Mouse (Mus musculus): ENCODE measurements around the gene Nckap5. TPM values are rescaled to one million over a fixed set of nuclear protein-coding genes. Genes with fewer than 3 reads are reported as not detected.

Nckap5 gene
- polyA plus RNA-seq, 1 experiment, result 0.49 TPM

- Histone ChIP-seq H3K4me3 (replicated peaks) (no peak overlapping the region), H3K27me3 (replicated peaks) (no peaks in the 10 kb centered on the region), H3K9me3 (no peaks in the 10 kb centered on the region), H3K36me3 (replicated peaks; ENCODE audit: low read length) (no peaks in the 10 kb centered on the region), H3K4me1 (no peaks in the 10 kb centered on the region)
- TF ChIP-seq FLI1 (IDR thresholded peaks at IDR 0.05; ENCODE audit: low read length), result no peak
- no peak for TF ChIP-seq GATA1 (IDR thresholded peaks at IDR 0.05; ENCODE audit: borderline replicate concordance, low read length)
Observed at GRCm38 (mm10) chr1:126679348-126679747, 151.3 kb downstream of the Nckap5 start.

GRCm38 (mm10) chr1:126677280-126677679 lies 153.3 kb downstream of the Nckap5 start:
- TF ChIP-seq FLI1 (IDR thresholded peaks at IDR 0.05; ENCODE audit: low read length) (no peak), GATA1 (IDR thresholded peaks at IDR 0.05; ENCODE audit: borderline replicate concordance, low read length) (no peak)
- Histone ChIP-seq H3K9me3 (no peaks in the 10 kb centered on the region), H3K27me3 (replicated peaks) (no peaks in the 10 kb centered on the region), H3K36me3 (replicated peaks; ENCODE audit: low read length) (no peaks in the 10 kb centered on the region), H3K4me3 (replicated peaks) (no peak overlapping the region), H3K4me1 (no peaks in the 10 kb centered on the region)

GRCm38 (mm10) chr1:126676769-126677168 lies 153.8 kb downstream of the Nckap5 start:
- no peaks in the 10 kb centered on the region for H3K9me3 ChIP-seq
- H3K36me3 ChIP-seq (replicated peaks; ENCODE audit: low read length), result no peaks in the 10 kb centered on the region
- no peaks in the 10 kb centered on the region for H3K4me1 ChIP-seq
- no peaks in the 10 kb centered on the region for H3K27me3 ChIP-seq (replicated peaks)
- H3K4me3 ChIP-seq (replicated peaks), result no peak overlapping the region
- TF ChIP-seq FLI1 (IDR thresholded peaks at IDR 0.05; ENCODE audit: low read length) (no peak), GATA1 (IDR thresholded peaks at IDR 0.05; ENCODE audit: borderline replicate concordance, low read length) (no peak)

- no peak for TF ChIP-seq GATA1 (IDR thresholded peaks at IDR 0.05; ENCODE audit: borderline replicate concordance, low read length)
- TF ChIP-seq FLI1 (IDR thresholded peaks at IDR 0.05; ENCODE audit: low read length), result no peak
- Histone ChIP-seq H3K4me3 (replicated peaks) (no peak overlapping the region), H3K36me3 (replicated peaks; ENCODE audit: low read length) (no peaks in the 10 kb centered on the region), H3K4me1 (no peaks in the 10 kb centered on the region), H3K9me3 (0 out of 2 replicates have a peak, but pooled peaks cover 3% of the 10 kb centered on the region), H3K27me3 (replicated peaks) (no peaks in the 10 kb centered on the region)
Observed at GRCm38 (mm10) chr1:126675142-126675541, 155.5 kb downstream of the Nckap5 start.

DNA sequence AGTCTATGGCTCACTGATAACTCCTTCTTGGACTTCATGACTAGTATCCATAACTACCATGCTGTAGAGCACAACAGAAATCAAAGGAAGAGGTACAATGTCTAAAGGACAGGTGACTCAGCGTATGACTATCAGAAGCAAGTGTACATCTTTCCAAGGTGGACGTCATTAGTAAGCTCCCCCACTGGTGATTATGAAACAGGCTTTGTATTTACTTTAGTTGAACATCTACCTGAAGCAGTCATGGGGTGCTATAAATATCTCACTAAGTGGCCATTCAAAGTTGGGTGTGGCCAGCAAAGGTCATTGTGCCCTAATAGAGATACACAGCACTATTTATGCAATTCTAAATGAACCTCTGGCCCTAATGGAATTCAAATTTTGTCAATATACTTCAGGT lies 157.4 kb downstream of the Nckap5 start:
- no peak for TF ChIP-seq GATA1 (IDR thresholded peaks at IDR 0.05; ENCODE audit: borderline replicate concordance, low read length)
- TF ChIP-seq FLI1 (IDR thresholded peaks at IDR 0.05; ENCODE audit: low read length), result no peak
- Histone ChIP-seq H3K4me1 (no peaks in the 10 kb centered on the region), H3K27me3 (replicated peaks) (no peaks in the 10 kb centered on the region), H3K36me3 (replicated peaks; ENCODE audit: low read length) (no peaks in the 10 kb centered on the region), H3K9me3 (0 out of 2 replicates have a peak, but pooled peaks cover 3% of the 10 kb centered on the region), H3K4me3 (replicated peaks) (no peak overlapping the region)

DNA sequence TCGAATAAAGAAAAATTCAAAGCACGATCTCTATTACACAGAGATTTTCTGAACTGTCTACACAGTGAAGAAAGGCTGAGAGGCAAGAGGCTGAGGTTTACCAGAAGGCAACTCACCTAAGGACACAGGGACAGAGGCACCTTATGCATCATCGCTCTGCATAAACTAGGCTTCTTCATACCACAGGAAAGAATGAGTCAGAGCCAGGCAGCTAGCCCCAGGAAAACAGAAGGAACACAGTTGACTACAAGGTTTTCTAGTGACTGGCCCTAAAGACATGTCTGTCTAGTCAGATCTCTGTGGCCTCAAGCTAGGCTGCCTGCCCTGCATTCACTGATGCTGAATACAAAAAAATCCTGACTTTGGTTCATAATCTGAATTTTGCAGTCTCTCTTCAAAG lies 160.1 kb downstream of the Nckap5 start:
- Histone ChIP-seq H3K4me1 (no peaks in the 10 kb centered on the region), H3K9me3 (0 out of 2 replicates have a peak, but pooled peaks cover 3% of the 10 kb centered on the region), H3K4me3 (replicated peaks) (no peak overlapping the region), H3K36me3 (replicated peaks; ENCODE audit: low read length) (no peaks in the 10 kb centered on the region), H3K27me3 (replicated peaks) (no peaks in the 10 kb centered on the region)
- no peak for TF ChIP-seq FLI1 (IDR thresholded peaks at IDR 0.05; ENCODE audit: low read length)
- TF ChIP-seq GATA1 (IDR thresholded peaks at IDR 0.05; ENCODE audit: borderline replicate concordance, low read length), result no peak

DNA sequence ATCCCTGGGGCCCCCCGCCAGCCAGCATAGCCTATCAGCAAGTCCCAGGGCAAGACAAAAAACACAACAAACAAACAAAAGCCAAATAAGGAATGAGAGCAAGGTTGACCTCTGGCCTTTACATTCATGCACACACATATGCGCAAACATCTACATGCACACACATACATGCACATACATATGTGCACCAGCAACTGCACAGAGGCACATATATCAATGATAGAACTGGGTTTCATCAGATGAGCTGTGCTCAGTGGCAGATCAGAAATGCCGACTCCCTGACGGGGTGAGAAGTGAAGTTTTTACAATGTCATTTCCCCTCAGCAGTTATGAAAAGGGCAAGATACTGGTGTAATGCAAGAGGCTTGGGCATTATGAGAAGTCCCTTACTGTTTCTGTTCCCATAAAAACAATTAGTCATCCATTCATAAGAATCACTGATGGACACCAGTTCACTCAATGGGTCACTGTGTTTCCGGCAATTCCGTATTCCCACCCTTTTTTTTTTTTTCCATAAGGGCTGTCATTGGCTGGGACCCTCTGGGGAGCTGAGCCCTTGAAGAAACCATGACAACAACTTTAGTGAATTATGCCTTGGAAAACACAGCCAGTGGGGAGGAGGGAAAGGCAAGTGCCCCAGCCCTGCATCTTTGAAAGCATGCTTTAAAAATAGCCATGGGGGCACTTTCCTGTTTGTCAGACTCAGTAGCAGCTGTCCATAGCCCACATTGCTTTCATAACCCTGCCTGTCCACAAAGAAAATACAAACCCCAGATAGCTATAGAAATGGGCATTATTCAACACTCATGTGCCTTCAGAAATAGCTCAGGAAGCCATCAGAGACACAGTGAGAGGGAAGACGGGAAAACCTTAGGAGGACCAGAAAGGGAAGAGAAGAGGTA lies 170.2 kb downstream of the Nckap5 start:
- peak overlapping the region; percentile 30 for H3K4me3 ChIP-seq (replicated peaks)
- H3K4me1 ChIP-seq, result no peaks in the 10 kb centered on the region
- H3K27me3 ChIP-seq (replicated peaks), result no peaks in the 10 kb centered on the region
- no peaks in the 10 kb centered on the region for H3K36me3 ChIP-seq (replicated peaks; ENCODE audit: low read length)
- TF ChIP-seq FLI1 (IDR thresholded peaks at IDR 0.05; ENCODE audit: low read length) (no peak), GATA1 (IDR thresholded peaks at IDR 0.05; ENCODE audit: borderline replicate concordance, low read length) (no peak)
- peaks cover 6% of the 10 kb centered on the region; the same call in 1 of the 2 replicates for H3K9me3 ChIP-seq

GRCm38 (mm10) chr1:126658731-126659130 lies 171.9 kb downstream of the Nckap5 start:
- Histone ChIP-seq H3K9me3 (peaks cover 6% of the 10 kb centered on the region; the same call in 1 of the 2 replicates), H3K36me3 (replicated peaks; ENCODE audit: low read length) (no peaks in the 10 kb centered on the region), H3K27me3 (replicated peaks) (no peaks in the 10 kb centered on the region), H3K4me3 (replicated peaks) (peak overlapping the region; percentile 31), H3K4me1 (no peaks in the 10 kb centered on the region)
- TF ChIP-seq GATA1 (IDR thresholded peaks at IDR 0.05; ENCODE audit: borderline replicate concordance, low read length), result no peak
- TF ChIP-seq FLI1 (IDR thresholded peaks at IDR 0.05; ENCODE audit: low read length), result no peak

GRCm38 (mm10) chr1:126656246-126656645 lies 174.4 kb downstream of the Nckap5 start:
- no peak for TF ChIP-seq GATA1 (IDR thresholded peaks at IDR 0.05; ENCODE audit: borderline replicate concordance, low read length)
- Histone ChIP-seq H3K27me3 (replicated peaks) (no peaks in the 10 kb centered on the region), H3K36me3 (replicated peaks; ENCODE audit: low read length) (no peaks in the 10 kb centered on the region), H3K4me1 (no peaks in the 10 kb centered on the region), H3K9me3 (peaks cover 6% of the 10 kb centered on the region; the same call in 1 of the 2 replicates), H3K4me3 (replicated peaks) (no peak overlapping the region)

- Histone ChIP-seq H3K4me1 (no peaks in the 10 kb centered on the region), H3K36me3 (replicated peaks; ENCODE audit: low read length) (no peaks in the 10 kb centered on the region), H3K27me3 (replicated peaks) (no peaks in the 10 kb centered on the region), H3K9me3 (no peaks in the 10 kb centered on the region; the same call in 1 of the 2 replicates), H3K4me3 (replicated peaks) (no peak overlapping the region)
- TF ChIP-seq FLI1 (IDR thresholded peaks at IDR 0.05; ENCODE audit: low read length), result no peak
- TF ChIP-seq GATA1 (IDR thresholded peaks at IDR 0.05; ENCODE audit: borderline replicate concordance, low read length), result no peak
Observed at GRCm38 (mm10) chr1:126652085-126652484, 178.5 kb downstream of the Nckap5 start.

Measured in megakaryocyte, embryonic 14.5 days (primary cell).